Mouse (Mus musculus) cerebellum, adult 9-11 months (tissue): ENCODE measurements around the gene Olfr600.
"Not testable (repeated sequence)": the region's sequence is repeated elsewhere in the genome, so short reads cannot be mapped to it uniquely, and the experiment has no call there.

Experiments
- DNase-seq: peaks from one replicate; pipeline ENCODE4 v3.0.0; 2022

Olfr600 gene

DNA sequence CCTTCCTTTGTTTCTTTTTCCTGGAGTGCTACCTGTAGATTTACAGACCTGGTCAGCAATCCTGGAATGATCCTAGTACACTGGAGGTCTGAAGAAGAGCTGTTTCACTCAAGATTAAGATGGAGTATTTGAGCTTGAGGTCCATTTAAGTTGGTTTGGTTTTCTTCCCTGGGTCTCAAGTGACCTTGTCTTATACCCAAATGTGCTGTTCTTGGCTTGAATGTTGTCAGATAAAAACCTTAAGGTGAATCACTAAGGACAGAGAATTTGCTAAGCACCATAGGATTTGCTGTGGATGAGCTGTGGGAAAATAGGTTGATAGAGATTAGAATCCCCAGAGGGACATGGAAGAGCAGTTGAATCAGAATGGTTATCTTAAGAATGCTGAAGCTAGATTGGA is at the start of gene Olfr600:
Gene Olfr600, minus strand, starts transcription at position 101 of the 400 bp plus-strand sequence.
- no peak for DNase-seq

DNA sequence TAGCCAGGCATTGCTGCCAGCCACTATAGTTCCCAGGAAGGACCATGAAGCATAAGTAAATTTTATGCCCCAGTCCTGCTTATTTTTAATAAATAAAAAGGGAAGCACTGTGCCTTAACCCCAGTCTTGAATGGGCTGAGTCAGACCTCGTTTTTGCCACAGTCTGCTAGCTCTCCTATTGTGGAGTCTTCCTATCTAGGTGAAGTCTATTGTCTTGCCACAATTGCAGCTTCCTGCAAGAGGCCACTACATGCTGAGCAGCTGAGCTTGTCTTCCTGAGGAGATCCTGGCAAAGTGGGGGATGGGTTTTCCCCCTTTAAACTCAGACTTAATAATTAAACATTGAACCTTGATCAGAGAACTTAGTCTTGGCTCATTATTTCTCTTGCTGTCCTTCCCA is 49.5 kb upstream of the Olfr600 start:
- DNase-seq: no peak

- DNase-seq: no peak
Measured at GRCm38 (mm10) chr7:103397758-103398157, 48.3 kb upstream of the Olfr600 start.

GRCm38 (mm10) chr7:103386077-103386476 is 36.6 kb upstream of the Olfr600 start, which contains the start of gene Olfr603:
Gene Olfr603 (minus strand): TSS chr7:103386177.
- no peak for DNase-seq

- no peak for DNase-seq
Measured at GRCm38 (mm10) chr7:103362555-103362954, 13.1 kb upstream of the Olfr600 start, which contains the start of gene Olfr601. Gene Olfr601 (minus strand): TSS chr7:103362655.

DNA sequence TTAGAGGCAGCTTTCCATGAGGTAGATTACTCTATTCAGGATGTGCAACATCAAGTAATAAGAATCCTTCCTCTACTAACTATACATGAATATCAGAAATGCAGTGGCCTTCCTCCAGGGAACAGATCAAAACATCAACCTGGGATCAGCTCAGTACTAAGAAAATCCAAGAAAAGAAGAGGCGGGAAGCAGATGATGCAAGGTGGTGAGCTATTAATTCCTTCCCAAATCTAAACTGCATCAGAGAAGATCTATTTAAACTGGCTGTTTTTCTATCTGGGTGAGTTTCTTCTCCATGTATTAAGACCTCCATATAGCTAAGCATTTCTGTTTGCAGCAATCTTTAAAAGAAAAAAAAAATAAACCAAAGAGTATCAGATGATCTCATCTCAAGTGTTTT is 13.9 kb downstream of the Olfr600 start, which contains the start of gene Olfr599:
Gene Olfr599, plus strand, starts transcription at position 301 of the 400 bp plus-strand sequence.
- no peak for DNase-seq

DNA sequence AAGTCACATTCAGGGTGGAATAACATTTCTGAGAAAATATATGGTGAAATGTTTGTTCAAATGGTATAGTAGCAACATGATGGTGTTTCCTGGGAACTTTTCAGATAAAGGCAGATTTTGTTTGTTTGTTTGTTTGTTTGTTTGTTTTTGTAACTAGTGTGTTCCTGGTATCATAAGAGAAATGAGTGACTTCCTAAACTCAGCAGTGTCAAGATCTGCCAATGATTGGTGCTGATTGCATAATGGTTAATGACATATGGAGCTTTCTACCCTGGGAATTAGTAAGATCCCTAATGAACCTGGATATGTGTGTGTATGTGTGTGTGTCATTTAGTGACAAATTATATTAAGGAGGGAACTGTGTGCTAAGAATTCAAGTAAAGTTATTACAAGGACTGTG is 26.2 kb downstream of the Olfr600 start, which contains the start of gene Olfr598:
Gene Olfr598, plus strand, starts transcription at position 301 of the 400 bp plus-strand sequence.
- DNase-seq: no peak

- not testable (repeated sequence) for DNase-seq
Measured at GRCm38 (mm10) chr7:103316015-103316414, 33.5 kb downstream of the Olfr600 start, which contains the start of gene Olfr597. Gene Olfr597 (plus strand): TSS chr7:103316315.

DNA sequence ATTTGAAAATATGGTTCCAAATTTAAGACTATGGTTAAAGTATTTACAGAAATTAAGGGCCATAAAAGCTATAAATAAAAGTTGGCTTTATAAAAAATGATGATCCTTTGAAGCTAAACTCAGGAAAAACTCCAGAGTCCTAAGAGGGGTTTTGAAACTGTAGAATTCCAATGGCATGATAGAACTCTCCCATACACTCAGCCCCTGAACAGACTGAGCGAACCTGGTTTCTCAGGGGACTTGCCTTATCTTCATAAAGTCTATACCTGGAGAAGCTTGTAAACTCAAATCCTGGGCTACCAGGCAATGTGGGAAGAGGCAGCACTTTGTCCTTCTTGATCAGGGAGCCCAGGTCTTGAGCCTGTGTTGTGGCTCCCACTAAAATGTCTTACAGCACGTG is 44.1 kb downstream of the Olfr600 start, which contains the start of gene Olfr596:
Gene Olfr596, plus strand, starts transcription at position 301 of the 400 bp plus-strand sequence.
- DNase-seq: not testable (repeated sequence)
